Mouse (Mus musculus): Measurements from ENCODE around the gene Lrrfip2. TPM values are rescaled to one million over a fixed set of nuclear protein-coding genes. Genes with fewer than 3 reads are reported as not detected.

The Lrrfip2 gene
- total RNA-seq, 2 experiments from 2014 or later, result 38.7 to 42.8 TPM

GRCm38 (mm10) chr9:111270606-111271005, 153.2 kb downstream of the Lrrfip2 start:
- DNase-seq (ENCODE audit: low spot score in 2 of 2), result no peak
- intact Hi-C loops (cut with DNase I), result loop anchor here (10.0 kb wide), 1 partner anchor 276 kb away; the partner anchor contains the start of gene Rtp3

GRCm38 (mm10) chr9:111271056-111271433, 153.7 kb downstream of the Lrrfip2 start:
- intact Hi-C loops (cut with DNase I), result loop anchor here (10.0 kb wide), 1 partner anchor 276 kb away; the partner anchor contains the start of gene Rtp3
- no peak for DNase-seq (ENCODE audit: low spot score in 2 of 2)

DNA sequence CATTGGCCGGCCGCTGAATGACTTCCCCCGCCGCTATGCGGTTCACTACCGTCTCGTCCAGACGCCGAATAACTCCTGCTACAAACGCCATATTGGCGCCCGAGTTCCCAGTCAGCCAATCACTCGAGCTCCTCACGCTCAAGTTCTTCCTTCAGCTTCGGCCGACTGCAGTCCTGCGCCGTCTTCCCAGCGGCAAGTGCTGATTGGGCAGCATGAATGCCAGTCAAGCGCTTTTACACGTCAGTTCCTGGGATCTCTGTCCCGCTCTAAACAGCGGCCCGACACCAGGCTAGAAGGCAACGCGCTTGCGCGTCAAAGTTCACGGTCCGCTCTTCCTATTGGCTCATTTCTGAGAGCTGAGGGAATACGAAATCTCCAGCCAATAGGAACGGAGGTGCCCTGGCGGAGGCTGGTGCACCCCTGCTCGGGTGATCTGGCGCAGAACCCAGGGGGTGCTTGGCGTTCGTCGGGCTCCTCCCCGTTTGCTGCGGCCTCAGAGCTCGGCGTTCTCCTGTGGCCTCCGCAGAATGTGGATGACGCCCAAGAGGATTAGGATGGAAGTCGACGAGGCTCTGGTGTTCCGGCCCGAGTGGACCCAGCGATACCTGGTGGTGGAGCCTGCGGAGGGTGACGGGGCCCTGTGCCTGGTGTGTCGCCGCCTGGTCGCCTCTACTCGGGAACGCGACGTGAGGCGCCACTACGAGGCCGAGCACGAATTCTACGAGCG, 154.2 kb downstream of the Lrrfip2 start, which contains the start of the genes Mlh1 and Epm2aip1:
Gene Mlh1, minus strand, starts transcription at position 358 of the 727 bp plus-strand sequence.
Gene Epm2aip1, plus strand, starts transcription at position 496 of the 727 bp plus-strand sequence.
- peak; percentile 98 to 100 for DNase-seq (ENCODE audit: low spot score in 2 of 2)
- intact Hi-C loops (cut with DNase I), result loop anchor here (10.0 kb wide), 1 partner anchor 277 kb away; the partner anchor contains the start of gene Rtp3

DNA sequence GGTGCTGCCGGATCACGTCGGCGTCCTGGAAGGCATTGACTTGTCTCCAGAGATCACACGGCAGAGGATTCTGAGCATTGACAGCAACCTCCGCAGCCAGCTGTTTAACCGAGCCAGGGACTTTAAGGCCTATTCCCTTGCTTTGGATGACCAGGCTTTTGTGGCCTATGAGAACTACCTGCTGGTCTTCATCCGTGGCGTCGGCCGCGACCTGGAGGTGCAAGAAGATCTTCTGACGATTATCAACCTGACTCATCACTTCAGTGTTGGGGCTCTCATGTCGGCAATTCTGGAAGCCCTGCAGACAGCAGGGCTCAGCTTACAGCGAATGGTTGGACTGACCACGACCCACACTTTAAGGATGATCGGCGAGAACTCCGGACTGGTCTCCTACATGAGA, 155.0 kb downstream of the Lrrfip2 start:
- intact Hi-C loops (cut with DNase I), result loop anchor here (10.0 kb wide), 1 partner anchor 278 kb away; the partner anchor contains the start of gene Rtp3
- no peak for DNase-seq (ENCODE audit: low spot score in 2 of 2)

DNA sequence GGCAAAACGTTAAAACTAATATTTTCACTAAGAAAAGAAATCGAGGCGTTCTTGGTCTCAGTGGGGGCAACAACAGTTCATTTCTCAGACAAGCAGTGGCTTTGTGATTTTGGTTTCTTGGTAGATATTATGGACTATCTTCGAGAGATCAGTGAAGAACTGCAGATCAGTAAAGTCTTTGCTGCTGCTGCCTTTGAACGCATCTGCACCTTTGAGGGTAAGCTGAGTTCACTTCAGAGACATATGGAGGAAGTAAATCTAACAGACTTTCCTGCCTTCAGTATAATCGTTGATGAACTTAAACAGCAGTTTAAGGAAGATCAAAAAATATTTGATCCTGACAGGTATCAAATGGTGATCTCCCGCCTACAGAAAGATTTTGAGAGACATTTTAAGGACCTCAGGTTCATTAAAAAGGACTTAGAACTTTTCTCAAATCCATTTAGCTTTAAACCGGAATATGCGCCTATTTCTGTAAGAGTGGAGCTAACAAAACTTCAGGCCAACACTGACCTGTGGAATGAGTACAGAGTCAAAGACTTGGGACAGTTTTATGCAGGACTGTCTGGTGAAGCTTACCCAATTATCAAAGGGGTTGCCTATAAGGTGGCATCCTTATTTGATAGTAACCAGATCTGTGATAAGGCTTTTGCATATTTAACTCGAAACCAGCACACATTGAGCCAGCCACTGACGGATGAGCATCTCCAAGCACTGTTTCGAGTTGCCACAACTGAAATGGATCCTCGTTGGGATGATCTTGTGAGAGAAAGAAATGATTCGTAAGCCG, 155.8 kb downstream of the Lrrfip2 start:
- DNase-seq (ENCODE audit: low spot score in 2 of 2), result no peak
- intact Hi-C loops (cut with DNase I), result loop anchor here (10.0 kb wide), 1 partner anchor 278 kb away; the partner anchor contains the start of gene Rtp3

- DNase-seq (ENCODE audit: low spot score in 2 of 2), result no peak
- intact Hi-C loops (cut with DNase I), result loop anchor here (10.0 kb wide), 1 partner anchor 279 kb away; the partner anchor contains the start of gene Rtp3
Measured at GRCm38 (mm10) chr9:111273958-111274357, 156.6 kb downstream of the Lrrfip2 start.

DNA sequence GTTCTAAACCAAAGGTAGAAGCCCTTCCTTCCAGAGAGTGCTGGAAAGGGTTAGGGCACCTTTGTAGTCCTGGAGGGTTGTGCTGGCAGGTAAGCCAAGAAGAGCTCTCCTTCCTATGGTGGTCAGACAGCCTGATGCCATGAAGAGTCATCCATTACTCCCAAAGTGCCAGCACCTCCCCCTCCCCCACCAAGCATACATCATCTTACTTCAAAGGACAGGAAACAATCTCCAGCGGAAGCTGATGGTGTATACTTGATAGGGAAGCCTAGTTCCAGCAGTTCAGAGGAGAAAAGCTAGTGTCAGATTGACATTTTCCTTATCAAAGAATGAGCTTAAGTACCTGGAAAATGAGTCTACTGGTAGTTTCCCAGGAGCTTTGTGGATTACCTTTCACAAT, 157.8 kb downstream of the Lrrfip2 start:
- DNase-seq (ENCODE audit: low spot score in 2 of 2), result no peak
- intact Hi-C loops (cut with DNase I), result loop anchor here (10.0 kb wide), 1 partner anchor 280 kb away; the partner anchor contains the start of gene Rtp3

Other genes with a start within 250 kb of the Lrrfip2 start
- 1 to 10 TPM; 8.2 to 10.0 TPM for gene Als2cl, start 237.7 kb upstream of the Lrrfip2 start, total RNA-seq (2021)
- gene Tmie, start 237.5 kb upstream of the Lrrfip2 start, total RNA-seq (2021), result 1 to 10 TPM; 2.7 to 4.1 TPM
- not detected for gene Fam240a, start 200.7 kb upstream of the Lrrfip2 start, total RNA-seq (2021)
- gene Tdgf1, start 171.4 kb upstream of the Lrrfip2 start, total RNA-seq (2021), result under 1 TPM in 1 of 2 experiments, not detected in 1; 0.43 TPM
- 1 to 10 TPM in 1 of 2 experiments, under 1 TPM in 1; 0.73 to 2.1 TPM for gene Lrrc2, start 166.0 kb upstream of the Lrrfip2 start, total RNA-seq (2021)
- under 1 TPM; 0.18 to 0.46 TPM for gene Rtp3, start 127.0 kb upstream of the Lrrfip2 start, total RNA-seq (2021)
- not detected for gene Ltf, start 98.3 kb upstream of the Lrrfip2 start, total RNA-seq (2021)
- gene Ccrl2, start 60.1 kb upstream of the Lrrfip2 start, total RNA-seq (2021), result 1 to 10 TPM; 1.0 to 1.1 TPM
- 10 to 100 TPM; 15.2 to 15.6 TPM for gene Mlh1, start 154.2 kb downstream of the Lrrfip2 start, total RNA-seq (2021)
- 10 to 100 TPM; 80.4 to 81.6 TPM for gene Epm2aip1, start 154.3 kb downstream of the Lrrfip2 start, total RNA-seq (2021)
- 100 to 1,000 TPM; 245 to 294 TPM for gene Trank1, start 194.1 kb downstream of the Lrrfip2 start, total RNA-seq (2021)

Data from left cerebral cortex, postnatal 25 days (tissue).